Mouse (Mus musculus) small intestine, adult 2 months (tissue): ENCODE results near the gene Cym. TPM values are rescaled to one million over a fixed set of nuclear protein-coding genes. Genes with fewer than 3 reads are reported as not detected.

Source experiments
- H3K27ac ChIP-seq: fragments of 200-500 bp; 2 replicates; pipeline ENCODE4 v1.5.1; 2012; ENCODE audit warnings: low read depth, low read length, control low read depth, inconsistent platforms; ENCODE audit not compliant: insufficient read depth
- H3K27me3 ChIP-seq: fragments of 200-500 bp; 2 replicates; pipeline ENCODE4 v1.6.1; 2012; ENCODE audit warnings: mild to moderate bottlenecking, moderate library complexity, low read length, inconsistent platforms; ENCODE audit not compliant: control insufficient read depth, insufficient read depth
- H3K36me3 ChIP-seq: fragments of 200-500 bp; 2 replicates; pipeline ENCODE4 v1.6.1; 2012; ENCODE audit warnings: mild to moderate bottlenecking, low read length, control low read depth, inconsistent platforms; ENCODE audit not compliant: control insufficient read depth, insufficient read depth
- H3K4me1 ChIP-seq: fragments of 200-500 bp; 2 replicates; pipeline ENCODE4 v1.6.1; 2012; ENCODE audit warnings: low read length, inconsistent platforms, mixed read lengths; ENCODE audit not compliant: control insufficient read depth, insufficient read depth, insufficient read length
- H3K4me3 ChIP-seq: fragments of 200-500 bp; 2 replicates; pipeline ENCODE4 v1.5.1; 2012; ENCODE audit warnings: low read depth, mild to moderate bottlenecking, control low read depth, inconsistent platforms, low read length, moderate library complexity
- CTCF ChIP-seq: fragments of 200-500 bp; IDR thresholded peaks from 2 replicates; pipeline ENCODE4 v1.5.1; 2012; ENCODE audit warnings: low read depth, mild to moderate bottlenecking, control low read depth, inconsistent platforms, low read length, moderate library complexity, mixed read lengths; ENCODE audit not compliant: insufficient replicate concordance, insufficient read length; ENCODE audit errors: extremely low read depth
- POLR2A ChIP-seq: fragments of 200-500 bp; IDR thresholded peaks from 2 replicates; pipeline ENCODE4 v1.6.1; 2012; ENCODE audit warnings: low read depth, mild to moderate bottlenecking, control low read depth, inconsistent platforms, low read length, moderate library complexity
- WGBS: fragments of 180-500 bp; shearing (Covaris S2); methylation state at CpG from one replicate; pipeline ENCODE4 v1.1.7; 2018; 5-methylcytosine and 5-hydroxymethylcytosine counted together
- polyA plus RNA-seq: library from polyadenylated mRNA; depleted of rRNA; stranded (reverse); fragments of >200 nt; gene quantifications from 2 replicates; pipeline ENCODE4 v1.2.3, GENCODE M21; 2012

Cym gene
- polyA plus RNA-seq, 1 experiment = 6.5 TPM

- no peak overlapping the region for H3K4me3 ChIP-seq
- TF ChIP-seq CTCF (no peak), POLR2A (no peak)
- no peaks in the 10 kb centered on the region for H3K27me3 ChIP-seq
- no peak overlapping the region for H3K27ac ChIP-seq
- 21% methylated on average over 4 of the region's 4 CpGs for WGBS
- H3K4me1 ChIP-seq = peaks cover 3% of the 10 kb centered on the region; the same call in 1 of the 2 replicates
- H3K36me3 ChIP-seq = no peaks in the 10 kb centered on the region
These were observed 14.9 kb downstream of the Cym start for GRCm38 (mm10) chr3:107206490-107207150.

GRCm38 (mm10) chr3:107205994-107206393, 15.5 kb downstream of the Cym start:
- Histone ChIP-seq H3K36me3 (no peaks in the 10 kb centered on the region), H3K27ac (no peak overlapping the region), H3K4me1 (peaks cover 3% of the 10 kb centered on the region; the same call in 1 of the 2 replicates), H3K4me3 (no peak overlapping the region), H3K27me3 (no peaks in the 10 kb centered on the region)
- WGBS = 4% methylated on average over 4 of the region's 4 CpGs
- peak; percentile 88; the same call in 1 of the 2 replicates for TF ChIP-seq CTCF
- TF ChIP-seq POLR2A = no peak

GRCm38 (mm10) chr3:107205170-107205569, 16.4 kb downstream of the Cym start:
- H3K4me1 ChIP-seq = peaks cover 3% of the 10 kb centered on the region; the same call in 1 of the 2 replicates
- TF ChIP-seq POLR2A (no peak), CTCF (no peak)

DNA sequence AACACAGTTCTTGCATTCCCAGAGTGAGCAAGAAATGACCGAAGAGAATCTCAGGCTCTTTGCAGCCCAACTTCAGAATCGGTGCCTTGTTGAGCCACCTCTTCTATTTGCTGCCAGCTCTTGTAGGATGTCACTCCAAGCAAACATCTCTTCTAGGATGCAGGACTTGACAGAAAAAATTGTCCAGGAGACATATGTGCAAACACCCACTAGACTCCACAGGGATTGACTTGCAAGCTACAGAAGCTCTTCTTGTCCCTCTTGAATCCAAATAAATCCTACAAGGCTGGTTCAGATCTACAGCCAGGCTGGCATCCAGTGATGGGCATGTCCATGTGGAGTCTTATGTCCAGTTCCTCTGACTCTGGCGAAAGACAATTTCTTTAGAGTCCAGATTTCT, 17.1 kb downstream of the Cym start:
- 84% methylated on average over 3 of the region's 3 CpGs for WGBS
- no peak overlapping the region for H3K27ac ChIP-seq
- TF ChIP-seq CTCF (no peak), POLR2A (no peak)

More at GRCm38 (mm10) chr3:107205170-107205569, 16.4 kb downstream of the Cym start:
- Histone ChIP-seq H3K27ac (no peak overlapping the region), H3K4me3 (no peak overlapping the region), H3K27me3 (no peaks in the 10 kb centered on the region), H3K36me3 (no peaks in the 10 kb centered on the region)

DNA sequence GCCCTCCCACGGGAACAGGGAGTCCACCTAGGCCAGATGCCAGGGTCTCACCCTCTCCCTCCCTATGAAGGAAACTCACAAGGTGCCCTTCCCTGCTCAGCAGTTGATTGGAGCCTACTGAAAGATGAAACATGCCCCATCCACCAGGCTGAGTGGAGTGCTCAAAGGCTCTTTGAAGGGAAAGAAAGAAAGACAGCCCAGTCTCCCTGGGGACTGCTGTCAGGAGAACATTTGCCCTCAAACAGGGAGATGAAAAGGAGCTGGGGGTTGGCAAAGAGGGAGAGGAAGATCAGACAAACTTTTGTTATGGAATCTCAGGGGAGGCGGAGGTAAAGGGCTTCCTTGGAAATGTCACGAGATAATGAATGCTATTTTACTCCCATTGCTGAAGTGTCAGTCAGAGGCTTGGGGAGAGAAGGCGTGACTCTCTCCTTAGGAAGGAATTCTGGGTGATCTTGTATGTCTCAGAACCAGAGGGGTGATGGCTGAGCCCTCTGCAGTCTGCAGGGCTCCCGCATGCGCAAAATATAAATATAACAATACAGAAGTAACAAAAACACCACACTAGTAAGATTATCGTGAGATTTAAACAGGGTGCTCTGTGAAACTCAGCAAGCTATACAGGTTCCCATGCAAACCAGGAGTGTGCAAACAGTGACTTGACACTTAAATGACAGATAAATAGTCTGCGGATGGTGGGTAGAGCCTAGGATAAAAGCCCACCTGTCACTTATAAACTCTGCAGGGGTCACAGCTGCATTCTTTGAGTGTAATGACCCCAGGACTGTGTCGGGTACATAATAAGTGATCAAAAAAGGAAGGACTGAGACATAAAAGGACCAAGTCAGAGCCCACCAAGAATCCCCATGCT, 20.0 kb downstream of the Cym start:
- no peaks in the 10 kb centered on the region for H3K36me3 ChIP-seq
- H3K27me3 ChIP-seq = no peaks in the 10 kb centered on the region
- no peak overlapping the region for H3K4me3 ChIP-seq
- H3K4me1 ChIP-seq = peaks cover 3% of the 10 kb centered on the region; the same call in 1 of the 2 replicates
- TF ChIP-seq CTCF (no peak), POLR2A (no peak)
- no peak overlapping the region for H3K27ac ChIP-seq
- 51% methylated on average over 9 of the region's 9 CpGs for WGBS

More for the DNA sequence above, 17.1 kb downstream of the Cym start:
- no peaks in the 10 kb centered on the region for H3K36me3 ChIP-seq
- no peak overlapping the region for H3K4me3 ChIP-seq
- H3K27me3 ChIP-seq = no peaks in the 10 kb centered on the region
- H3K4me1 ChIP-seq = peaks cover 3% of the 10 kb centered on the region; the same call in 1 of the 2 replicates

GRCm38 (mm10) chr3:107188226-107188899, 33.2 kb downstream of the Cym start:
- WGBS = 31% methylated on average over 6 of the region's 6 CpGs
- Histone ChIP-seq H3K27ac (no peak overlapping the region), H3K4me3 (no peak overlapping the region), H3K4me1 (no peaks in the 10 kb centered on the region), H3K36me3 (no peaks in the 10 kb centered on the region), H3K27me3 (no peaks in the 10 kb centered on the region)
- TF ChIP-seq POLR2A (no peak), CTCF (peak; percentile 39; the same call in 1 of the 2 replicates)

DNA sequence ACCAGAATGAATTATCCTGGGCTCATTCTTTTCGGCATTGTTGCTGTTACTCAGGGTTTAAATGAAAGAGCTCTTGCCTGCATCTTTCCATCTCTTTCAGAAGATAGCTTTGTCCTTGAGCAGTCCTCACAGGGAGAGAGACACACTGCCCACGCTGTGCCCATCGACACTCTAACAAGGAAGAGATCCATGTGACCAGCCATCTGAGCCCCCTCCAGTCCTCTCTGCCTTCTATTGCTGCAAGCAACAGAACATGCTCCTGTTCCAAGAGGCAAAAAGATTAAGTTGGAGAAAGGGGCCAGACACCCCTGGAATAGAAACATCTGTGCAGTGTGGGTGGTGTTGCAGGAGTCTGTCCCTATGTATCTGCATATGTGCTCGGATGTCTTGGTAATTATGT, 34.5 kb downstream of the Cym start:
- no peak overlapping the region for H3K4me3 ChIP-seq
- TF ChIP-seq POLR2A (no peak), CTCF (no peak)
- H3K36me3 ChIP-seq = no peaks in the 10 kb centered on the region
- no peaks in the 10 kb centered on the region for H3K4me1 ChIP-seq
- no peak overlapping the region for H3K27ac ChIP-seq
- 78% methylated on average over 4 of the region's 4 CpGs for WGBS
- no peaks in the 10 kb centered on the region for H3K27me3 ChIP-seq
